Mouse (Mus musculus) megakaryocyte, embryonic 14.5 days (primary cell): ENCODE measurements around the gene Tmem229b.

Source experiments
- FLI1 ChIP-seq: IDR thresholded peaks from 2 replicates; pipeline ENCODE4 v1.6.1; 2012; ENCODE audit warnings: low read length, inconsistent platforms, mixed read lengths
- GATA1 ChIP-seq: IDR thresholded peaks from 3 replicates; pipeline ENCODE4 v1.6.1; 2012; ENCODE audit warnings: mixed read lengths, low read length, inconsistent platforms, borderline replicate concordance

GRCm38 (mm10) chr12:78923539-78924189 is 83.8 kb downstream of the Tmem229b start:
- TF ChIP-seq GATA1 = no peak
- TF ChIP-seq FLI1 = no peak
